Mouse (Mus musculus) left cerebral cortex, adult 9 months (tissue): Measurements from ENCODE around the gene Oas1f.
"Not testable (repeated sequence)": the region's sequence is repeated elsewhere in the genome, so short reads cannot be mapped to it uniquely, and the experiment has no call there.

Source experiments
- DNase-seq, 2 experiments: peaks; one replicate each; pipeline ENCODE4 v3.0.0; 2022; ENCODE audit warnings: low spot score in 2 of 2

Gene Oas1f

GRCm38 (mm10) chr5:120871469-120871868 lies 24.3 kb downstream of the Oas1f start:
- no peak for DNase-seq

GRCm38 (mm10) chr5:120876839-120877238 lies 29.7 kb downstream of the Oas1f start:
- DNase-seq = not testable (repeated sequence)

- not testable (repeated sequence) for DNase-seq
Measured at GRCm38 (mm10) chr5:120877407-120877806, 30.2 kb downstream of the Oas1f start.

- DNase-seq = not testable (repeated sequence)
Measured at GRCm38 (mm10) chr5:120878803-120879202, 31.6 kb downstream of the Oas1f start.

GRCm38 (mm10) chr5:120881681-120882080 lies 34.5 kb downstream of the Oas1f start:
- not testable (repeated sequence) for DNase-seq

- DNase-seq = not testable (repeated sequence)
Measured at GRCm38 (mm10) chr5:120887413-120887812, 40.2 kb downstream of the Oas1f start, which contains the start of gene Oas1g. Gene Oas1g (minus strand): TSS chr5:120887613.

GRCm38 (mm10) chr5:120887831-120888230 lies 40.7 kb downstream of the Oas1f start:
- no peak for DNase-seq

- DNase-seq = not testable (repeated sequence)
Measured at GRCm38 (mm10) chr5:120888294-120888815, 41.2 kb downstream of the Oas1f start.

- DNase-seq = no peak
Measured at GRCm38 (mm10) chr5:120890026-120890425, 42.9 kb downstream of the Oas1f start.

- DNase-seq = no peak
Measured at GRCm38 (mm10) chr5:120890991-120891390, 43.8 kb downstream of the Oas1f start.

- DNase-seq = not testable (repeated sequence)
Measured at GRCm38 (mm10) chr5:120891566-120892242, 44.5 kb downstream of the Oas1f start.

GRCm38 (mm10) chr5:120892243-120892660 lies 45.1 kb downstream of the Oas1f start:
- DNase-seq = no peak

- DNase-seq = not testable (repeated sequence)
Measured at GRCm38 (mm10) chr5:120893866-120894265, 46.7 kb downstream of the Oas1f start.

- not testable (repeated sequence) for DNase-seq
Measured at GRCm38 (mm10) chr5:120894692-120895091, 47.5 kb downstream of the Oas1f start.

GRCm38 (mm10) chr5:120895231-120895900 lies 48.2 kb downstream of the Oas1f start:
- DNase-seq = no peak

GRCm38 (mm10) chr5:120898307-120898706 lies 51.1 kb downstream of the Oas1f start:
- no peak for DNase-seq

GRCm38 (mm10) chr5:120898726-120899125 lies 51.6 kb downstream of the Oas1f start:
- DNase-seq = no peak

GRCm38 (mm10) chr5:120900666-120901065 lies 53.5 kb downstream of the Oas1f start:
- no peak for DNase-seq

- no peak for DNase-seq
Measured at GRCm38 (mm10) chr5:120902056-120902455, 54.9 kb downstream of the Oas1f start.

- DNase-seq = not testable (repeated sequence)
Measured at GRCm38 (mm10) chr5:120906791-120907733, 59.9 kb downstream of the Oas1f start, which contains the start of gene Oas1a. Gene Oas1a (minus strand): TSS chr5:120907521.
